Mouse (Mus musculus): ENCODE measurements around the gene H2-T23.

DNA sequence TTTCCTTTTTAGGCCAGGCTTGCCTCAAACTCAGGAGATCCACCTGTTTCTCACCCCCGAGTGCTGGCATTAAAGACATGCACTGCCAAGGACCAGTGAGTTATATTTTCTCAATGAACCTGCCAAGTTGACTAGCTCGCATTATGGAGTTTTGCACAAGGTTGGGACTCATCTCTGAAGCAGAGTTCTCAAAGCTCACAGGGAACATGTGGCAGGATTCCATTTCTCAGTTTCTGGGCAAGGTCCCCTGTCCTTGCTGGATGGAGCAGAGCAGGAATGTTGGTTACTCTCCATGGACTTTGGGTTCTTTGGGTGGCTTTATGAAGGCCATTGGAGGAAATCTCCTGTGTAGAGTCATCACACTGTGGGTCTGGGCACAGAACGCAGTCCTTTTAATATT lies 10.6 kb upstream of the H2-T23 start:
- TF ChIP-seq CTCF (IDR thresholded peaks at IDR 0.05; ENCODE audit: low read depth) (no peak), EP300 (optimal IDR thresholded peaks at IDR 0.05) (no peak)

All from stomach, postnatal 0 days (tissue).